23 mouse cellular contexts compared by ENCODE assay signal in the genomic region with DNA sequence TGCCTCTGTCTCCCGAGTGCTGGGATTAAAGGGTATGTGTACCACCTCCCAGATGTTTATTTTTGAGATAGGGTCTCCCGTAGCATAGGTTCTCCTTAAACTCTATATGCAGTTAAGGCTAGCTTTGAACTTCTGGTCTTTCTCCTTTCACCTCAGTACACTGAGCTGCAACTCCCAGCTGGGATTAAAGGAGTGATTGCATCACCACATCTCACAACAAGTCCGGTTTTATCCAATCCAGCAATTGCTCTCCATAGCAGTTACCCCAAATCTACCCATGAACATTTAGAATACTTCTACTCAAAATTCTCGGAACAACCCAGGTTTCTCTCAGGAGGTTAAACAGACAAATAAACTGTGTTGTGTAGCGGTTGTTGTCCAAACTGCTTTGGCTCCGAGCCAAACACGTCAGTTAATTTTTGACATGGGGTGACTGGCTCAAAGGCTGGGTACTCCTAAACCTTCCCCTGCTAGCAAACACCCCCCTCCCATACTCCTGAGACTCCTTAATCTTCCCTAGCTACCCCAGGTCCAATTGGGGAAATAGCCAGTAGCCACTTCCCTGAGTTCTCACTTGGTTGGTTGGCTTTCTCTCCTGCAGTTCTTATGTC. TPM values are rescaled to one million over a fixed set of nuclear protein-coding genes. Genes with fewer than 3 reads are reported as not detected.
DNase-seq lines count a peak whose midpoint lies in the region; TF ChIP-seq lines count a peak whose summit lies in the region.
"Had no signal": no experiment of that assay in that cellular context is flagged by ENCODE, and none has a peak within 500 bp of the region (broad histone marks: within the 10 kb centered on the region; RNA-seq: fewer than 3 reads in every experiment).

No protein-coding gene starts in this region.

- H3K27ac ChIP-seq in kidney, adult 2 months (ENCODE audit: insufficient read depth, low read depth, low read length), result peak overlapping the region; percentile 99
- H3K27ac ChIP-seq: heart, embryonic 10.5 days; hindbrain, embryonic 12.5 days; liver, embryonic 15.5 days; neural tube, embryonic 15.5 days had no signal

- H3K27me3 ChIP-seq in kidney, adult 2 months (replicated peaks; ENCODE audit: control insufficient read depth, insufficient read depth, low read length), result no peaks in the 10 kb centered on the region
- H3K27me3 ChIP-seq: CH12.LX; hindbrain, embryonic 12.5 days; liver, embryonic 15.5 days; neural tube, embryonic 15.5 days had no signal

- no peak for TF ChIP-seq POLR2A in kidney, adult 2 months (IDR thresholded peaks at IDR 0.05; ENCODE audit: low read depth, low read length)

- H3K4me1 ChIP-seq in kidney, adult 2 months (ENCODE audit: control insufficient read depth, insufficient read depth, low read length), result peaks cover 53% of the 10 kb centered on the region

- 42% methylated on average over 7 of the region's 7 CpGs for WGBS in kidney, adult 2 months

- DNase-seq in kidney, adult 18-20 months, result peak; percentile 73
- no peak for DNase-seq in kidney, adult 11 months
- DNase-seq in kidney, adult 2 months, result peak; percentile 93
- peak; percentile 70 for DNase-seq in kidney, postnatal 10 days
- no peak for DNase-seq in urinary bladder, postnatal 36 days (ENCODE audit: low spot score in 2 of 2)
- no peak for DNase-seq in cerebellum, adult 11 months
- DNase-seq in neural tube, embryonic 10.5 days (ENCODE audit: extremely low spot score, low spot score), result no peak
- DNase-seq: adrenal gland, postnatal 36 days; cerebellum, adult 18-20 months; layer of hippocampus, postnatal 36 days; lung, postnatal 10 days; midbrain, embryonic 14.5 days; right cerebral cortex, postnatal 14 days; thymus, postnatal 25 days had no signal

- H3K36me3 ChIP-seq in kidney, adult 2 months (ENCODE audit: control insufficient read depth, insufficient read depth, low read length), result no peaks in the 10 kb centered on the region
- H3K36me3 ChIP-seq: heart, embryonic 10.5 days; hindbrain, embryonic 12.5 days; liver, embryonic 15.5 days; neural tube, embryonic 15.5 days had no signal

- no peak for TF ChIP-seq CTCF in kidney, adult 2 months (conservative IDR thresholded peaks at IDR 0.05; ENCODE audit: insufficient read depth, insufficient read length, low read depth, low read length)

- H3K4me3 ChIP-seq in kidney, adult 2 months (ENCODE audit: insufficient read depth, low read depth, low read length), result no peak overlapping the region
- H3K4me3 ChIP-seq: heart, embryonic 10.5 days; hindbrain, embryonic 12.5 days; liver, embryonic 15.5 days; myocyte; neural tube, embryonic 15.5 days had no signal

RNA-seq across cellular contexts. Expression of a gene that starts 25.4 kb away (rescaled TPM):
- 8.7 and 12.2 TPM in 2 replicates for polyA plus RNA-seq in kidney, adult 2 months (2012; rRNA removed)

RNA-seq across cellular contexts. Expression of a gene that starts 28.7 kb away (rescaled TPM):
- polyA plus RNA-seq in kidney, adult 2 months (2012; rRNA removed), result 186 and 203 TPM in 2 replicates

RNA-seq across cellular contexts. Expression of a gene that starts 56.3 kb away (rescaled TPM):
- 55.0 and 65.3 TPM in 2 replicates for polyA plus RNA-seq in kidney, adult 2 months (2012; rRNA removed)
- polyA plus RNA-seq: embryonic facial prominence, embryonic 11.5 days; heart, postnatal 0 days; hindbrain, embryonic 12.5 days; limb, embryonic 14.5 days; midbrain, embryonic 14.5 days; myocyte; neural tube, embryonic 15.5 days had no signal

Comparison
In these comparisons a context has a peak if more than half of its experiments do, and no peak if none do; other contexts are left out.
1. DNase-seq: peak in kidney, adult 18-20 months (single experiment), kidney, adult 2 months (single experiment) and kidney, postnatal 10 days (single experiment); none in kidney, adult 11 months (single experiment), urinary bladder, postnatal 36 days (0 of 2), cerebellum, adult 11 months (single experiment) and neural tube, embryonic 10.5 days (single experiment).